Mouse (Mus musculus): ENCODE measurements around the gene Dnajc3. TPM values are rescaled to one million over a fixed set of nuclear protein-coding genes. Genes with fewer than 3 reads are reported as not detected.
A peak's percentile ranks its signal among the peaks of the same experiment; 100 is the strongest.

Gene Dnajc3
- total RNA-seq, 2 experiments from 2014 or later: 19.3 to 22.0 TPM

DNA sequence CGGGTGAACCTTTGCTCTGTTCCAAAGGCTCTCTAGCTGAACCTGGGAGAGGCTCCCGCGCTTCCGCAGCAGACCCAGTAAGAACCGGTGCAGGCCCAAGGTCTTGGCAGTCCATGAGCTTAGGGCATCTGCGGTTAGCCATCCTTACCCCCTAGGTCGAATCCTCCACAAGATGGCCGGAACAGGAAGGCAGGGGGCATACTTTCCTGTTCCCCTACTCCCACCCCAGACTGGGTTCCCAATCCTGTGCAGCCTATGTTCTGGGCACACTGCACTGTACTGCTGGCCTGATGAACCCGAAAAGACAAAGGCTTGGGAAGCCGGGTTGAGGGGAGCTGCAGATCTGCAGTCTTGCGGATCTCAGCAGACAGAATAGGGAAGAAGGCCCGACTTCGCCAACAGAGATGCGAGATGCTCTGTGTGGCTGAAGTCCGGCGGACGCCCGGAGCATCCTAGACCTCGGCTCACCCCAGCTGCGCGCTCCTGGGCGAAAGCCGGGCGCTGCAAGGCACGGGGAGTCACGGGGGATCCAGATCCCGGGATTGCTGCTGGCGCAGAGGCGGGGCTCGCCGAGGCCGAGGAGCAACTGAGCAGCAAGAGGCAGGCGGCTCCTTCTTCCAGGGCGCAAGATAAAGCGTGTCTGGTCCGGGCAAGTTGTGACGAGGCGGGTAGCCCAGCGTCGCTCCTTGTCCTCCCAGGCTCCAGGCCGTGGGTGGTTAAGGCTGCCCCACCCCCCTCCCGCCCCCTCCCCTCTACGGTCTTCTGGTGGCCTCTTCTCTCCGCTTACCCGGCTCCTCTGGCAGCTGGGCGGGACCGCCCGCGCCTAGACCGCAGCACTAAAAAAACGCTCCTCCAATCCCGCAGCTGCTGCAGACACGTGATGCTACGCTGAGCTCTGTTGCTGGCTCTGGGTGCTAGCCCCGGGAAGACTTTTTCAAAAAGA, 12.8 kb upstream of the Dnajc3 start, which contains the start of gene Dzip1:
TSS of gene Dzip1 (minus strand) at position 788 of the 943 bp plus-strand sequence.
- intact Hi-C loops (cut with DNase I; ENCODE audit: low total_unique reads): loop anchor here (10.0 kb wide), 1 partner anchor 80 kb away; no protein-coding TSS in a partner anchor
- DNase-seq: peak; percentile 76

DNA sequence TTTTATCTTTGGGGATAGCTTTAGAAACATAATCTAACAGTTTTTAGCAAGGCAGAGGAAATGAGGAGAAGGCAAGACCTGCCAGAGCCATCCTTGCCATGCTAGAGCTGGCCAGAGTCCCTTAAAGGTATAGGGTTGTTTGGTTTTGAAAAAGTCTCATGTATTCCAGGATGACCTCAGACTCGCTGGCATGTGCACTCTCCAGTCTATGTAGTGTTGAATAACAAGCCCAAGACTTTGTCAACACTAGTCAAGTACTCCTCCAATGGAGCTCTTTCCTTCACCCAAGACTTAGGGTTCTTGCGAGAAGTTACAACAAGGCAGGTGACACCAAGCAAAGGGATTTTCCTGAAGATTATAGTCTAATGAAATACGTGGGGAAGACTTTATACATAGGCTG, 9.2 kb upstream of the Dnajc3 start:
- intact Hi-C loops (cut with DNase I; ENCODE audit: low total_unique reads): loop anchor here (10.0 kb wide), 1 partner anchor 76 kb away; no protein-coding TSS in a partner anchor
- no peak for DNase-seq

DNA sequence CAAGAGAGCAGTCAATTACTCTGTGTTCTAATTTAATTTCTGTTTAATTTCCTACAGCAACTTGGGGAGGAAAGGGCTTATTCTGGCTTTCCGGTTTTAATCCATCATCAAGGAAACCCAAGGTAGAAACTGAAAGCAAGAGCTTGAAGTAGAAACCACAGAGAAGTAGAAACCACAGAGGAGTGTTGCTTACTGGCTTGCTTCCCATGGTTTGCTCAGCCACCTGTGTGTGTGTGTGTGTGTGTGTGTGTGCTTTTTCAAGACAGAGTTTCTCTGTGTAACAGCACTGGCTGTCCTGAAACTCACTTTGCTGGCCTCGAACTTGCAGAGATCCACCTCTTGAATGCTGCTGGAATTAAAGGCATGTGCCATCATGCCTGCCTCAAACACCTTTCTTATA, 8.0 kb upstream of the Dnajc3 start:
- intact Hi-C loops (cut with DNase I; ENCODE audit: low total_unique reads): loop anchor here (10.0 kb wide), 1 partner anchor 75 kb away; no protein-coding TSS in a partner anchor
- DNase-seq: no peak

DNA sequence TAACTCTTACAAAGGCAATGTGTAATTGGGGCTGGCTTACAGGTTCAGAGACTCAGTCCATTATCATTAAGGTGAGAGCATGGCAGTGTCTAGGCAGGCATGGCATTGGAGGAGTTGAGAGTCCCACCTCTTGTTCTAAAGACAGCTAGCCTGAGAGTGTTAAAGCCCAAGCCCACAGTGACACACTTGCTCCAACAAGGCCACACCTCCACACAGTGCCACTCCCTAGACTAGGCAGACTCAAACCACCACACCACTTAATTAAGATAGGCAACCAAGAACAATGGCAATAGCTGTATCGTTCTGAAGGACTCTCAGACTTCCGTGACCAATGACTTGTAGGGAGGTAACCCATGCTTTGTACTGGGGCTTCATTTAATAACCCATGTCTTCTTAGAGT, 7.0 kb upstream of the Dnajc3 start:
- intact Hi-C loops (cut with DNase I; ENCODE audit: low total_unique reads): no loop called here
- no peak for DNase-seq

DNA sequence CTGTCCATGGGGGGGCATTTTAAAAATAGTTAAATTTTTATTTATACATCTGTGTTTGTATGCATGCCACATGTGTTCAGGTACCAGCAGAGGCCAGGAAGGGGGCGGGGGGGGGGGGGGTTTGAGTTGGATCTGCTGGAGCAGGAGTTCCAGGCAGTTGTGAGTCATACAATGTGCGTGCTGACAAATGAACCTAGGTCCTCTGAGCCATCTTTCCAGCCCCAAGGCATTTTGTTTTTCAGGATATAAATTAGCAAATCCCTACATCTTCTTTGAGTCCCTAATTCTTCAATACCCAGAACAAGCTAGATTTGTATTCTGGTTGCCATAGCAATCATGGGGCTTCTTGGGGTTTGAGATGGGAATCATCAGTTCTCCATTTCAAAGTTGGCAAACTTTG, 6.6 kb upstream of the Dnajc3 start:
- DNase-seq: no peak
- intact Hi-C loops (cut with DNase I; ENCODE audit: low total_unique reads): no loop called here

DNA sequence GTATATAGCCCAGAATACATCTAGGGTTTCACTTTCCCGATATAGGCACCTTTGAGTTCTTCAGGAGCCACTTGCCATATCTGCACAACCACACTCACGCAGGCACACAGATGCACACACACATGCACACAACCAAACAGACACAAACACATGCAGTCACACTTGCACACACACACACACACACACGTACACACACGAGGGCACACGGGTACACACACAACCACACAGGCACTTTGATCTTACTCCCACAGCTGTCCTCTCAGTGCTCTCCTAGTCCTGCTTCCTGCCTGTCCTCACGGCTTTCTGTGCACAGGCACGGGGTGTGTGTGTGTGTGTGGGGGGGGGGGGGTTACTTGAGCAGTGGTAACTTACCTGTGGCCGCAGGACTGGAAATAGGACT, 4.8 kb upstream of the Dnajc3 start:
- intact Hi-C loops (cut with DNase I; ENCODE audit: low total_unique reads): no loop called here
- DNase-seq: no peak

DNA sequence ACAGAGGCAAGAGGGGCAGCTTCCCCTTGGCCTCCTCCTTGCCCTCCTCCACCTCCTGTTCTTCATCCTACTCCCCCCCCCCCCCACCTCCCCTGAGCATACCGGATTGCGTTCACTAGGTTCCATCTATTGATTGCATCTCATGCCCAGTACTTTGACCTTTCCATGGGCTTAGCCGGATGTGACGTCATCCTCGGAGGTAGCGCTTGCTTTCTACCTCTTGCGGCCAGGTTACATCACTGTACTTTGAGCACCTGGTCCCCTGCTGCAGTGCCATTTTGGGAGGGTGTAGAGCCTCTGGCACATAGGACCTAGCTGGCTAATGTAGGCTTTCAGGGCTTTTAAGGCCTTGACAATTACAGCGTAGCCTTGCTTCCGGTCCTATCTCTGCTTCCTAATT, 3.1 kb upstream of the Dnajc3 start:
- intact Hi-C loops (cut with DNase I; ENCODE audit: low total_unique reads): no loop called here
- no peak for DNase-seq

DNA sequence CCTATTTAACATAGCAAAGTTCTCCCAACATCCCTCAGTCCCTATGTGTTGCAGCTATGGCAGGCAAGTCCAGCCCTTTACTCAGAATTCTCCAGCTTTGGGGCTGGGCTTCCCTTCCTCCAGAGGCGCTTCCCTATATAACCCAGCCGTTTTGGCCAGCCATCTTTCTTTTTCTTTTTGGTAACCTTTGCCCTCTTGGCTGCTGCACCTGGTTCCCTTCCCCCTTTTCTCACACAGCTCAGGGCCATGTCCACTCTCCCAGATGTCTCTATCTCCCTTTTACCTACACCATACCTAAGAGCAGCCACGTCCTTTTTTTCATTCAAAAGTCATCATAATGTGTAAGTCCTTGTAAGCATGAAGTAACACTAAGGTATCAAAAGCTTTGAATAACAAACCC, 1.5 kb upstream of the Dnajc3 start:
- intact Hi-C loops (cut with DNase I; ENCODE audit: low total_unique reads): no loop called here
- no peak for DNase-seq

DNA sequence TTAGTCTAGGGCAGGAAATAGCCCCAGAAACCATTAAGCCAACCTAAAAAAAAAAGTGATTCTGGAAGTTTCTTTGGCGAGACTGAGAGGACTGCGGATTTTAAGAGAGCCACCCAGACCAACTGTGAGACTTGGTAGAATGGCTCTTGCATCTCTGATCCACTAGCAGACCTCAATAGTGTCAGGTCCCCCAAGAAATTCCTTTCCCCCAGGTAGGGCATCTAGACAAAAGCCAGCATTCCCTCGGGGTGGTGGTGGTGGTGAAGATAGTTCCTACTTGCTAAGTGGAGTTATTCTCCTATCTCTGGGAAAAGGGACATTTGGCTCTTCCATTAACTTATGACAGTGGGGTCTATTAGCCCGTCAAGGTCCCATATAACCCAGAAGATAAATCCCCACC, 824 bp upstream of the Dnajc3 start:
- intact Hi-C loops (cut with DNase I; ENCODE audit: low total_unique reads): no loop called here
- DNase-seq: no peak

DNA sequence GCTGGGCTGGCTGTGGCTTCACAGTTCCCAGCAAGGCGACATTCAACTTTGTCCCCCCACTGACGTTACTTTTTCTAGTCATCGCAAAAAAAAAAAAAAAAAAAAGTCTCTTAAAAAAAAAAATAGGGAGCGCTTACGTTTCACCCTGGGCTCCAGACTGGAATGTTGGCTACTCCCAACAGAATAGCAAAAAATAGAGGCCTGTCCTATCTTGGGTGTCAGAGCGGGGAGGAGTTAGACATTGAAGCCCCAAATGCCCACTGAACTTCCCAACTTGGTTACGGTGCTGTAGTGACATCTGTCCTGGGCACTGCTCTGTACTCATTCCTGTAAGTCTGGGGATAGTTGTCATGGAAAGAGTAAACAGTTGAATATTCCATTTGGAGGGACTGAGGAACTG, 775 bp downstream of the Dnajc3 start:
- no peak for DNase-seq
- intact Hi-C loops (cut with DNase I; ENCODE audit: low total_unique reads): no loop called here

DNA sequence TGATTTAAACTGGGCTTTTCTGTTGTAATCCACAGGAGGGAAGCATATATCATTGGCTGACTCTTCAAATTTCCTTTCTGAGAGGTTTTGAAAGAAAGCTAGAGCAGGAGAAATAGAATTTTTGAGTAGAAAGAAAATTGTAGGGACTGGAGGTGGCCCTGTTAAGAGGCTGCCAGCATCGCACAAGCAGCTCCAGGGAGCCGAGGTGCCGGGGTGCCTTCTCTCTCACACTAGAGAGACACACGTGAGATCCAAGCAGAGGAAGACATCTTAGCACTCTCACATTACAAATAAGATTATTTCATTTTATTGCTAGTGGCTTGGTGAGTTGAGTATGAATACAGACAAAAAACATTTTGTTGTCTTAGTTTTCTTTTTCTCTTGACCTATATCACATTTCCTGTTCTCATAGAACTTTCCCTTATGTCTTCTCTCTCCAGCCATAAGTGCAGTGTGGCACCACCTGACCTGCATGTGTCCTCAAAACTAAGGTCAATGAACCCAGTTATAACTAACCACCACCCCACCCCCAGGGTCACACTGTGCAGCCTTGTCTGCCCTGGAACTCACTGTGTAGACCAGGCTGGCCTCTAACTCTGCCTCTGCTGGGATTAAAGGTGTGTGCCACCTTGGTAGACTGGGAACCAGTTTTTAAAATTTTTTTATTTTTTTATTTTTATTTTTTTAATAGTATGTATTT, 3.2 kb downstream of the Dnajc3 start:
- intact Hi-C loops (cut with DNase I; ENCODE audit: low total_unique reads): no loop called here
- no peak for DNase-seq

DNA sequence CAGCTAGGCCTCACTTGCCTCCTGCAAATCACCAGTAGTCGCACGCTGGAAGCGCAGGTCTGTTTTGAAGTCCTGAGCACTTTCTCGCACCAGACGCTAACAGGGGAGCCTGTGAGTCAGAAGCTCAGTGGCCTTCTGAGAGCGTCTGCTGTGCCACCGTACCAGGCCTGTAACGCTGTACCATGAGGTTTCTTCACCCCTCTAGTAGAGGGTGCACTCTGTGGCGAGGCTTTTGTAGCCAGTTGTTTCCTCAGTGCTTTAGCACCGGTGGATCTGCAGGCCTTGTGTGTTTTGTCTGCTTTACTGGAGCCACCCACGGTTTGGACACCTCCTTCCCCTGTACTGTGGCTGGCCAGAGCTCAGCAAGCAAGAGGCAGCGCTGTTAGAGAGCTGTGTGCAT, 4.3 kb downstream of the Dnajc3 start:
- no peak for DNase-seq
- intact Hi-C loops (cut with DNase I; ENCODE audit: low total_unique reads): no loop called here

DNA sequence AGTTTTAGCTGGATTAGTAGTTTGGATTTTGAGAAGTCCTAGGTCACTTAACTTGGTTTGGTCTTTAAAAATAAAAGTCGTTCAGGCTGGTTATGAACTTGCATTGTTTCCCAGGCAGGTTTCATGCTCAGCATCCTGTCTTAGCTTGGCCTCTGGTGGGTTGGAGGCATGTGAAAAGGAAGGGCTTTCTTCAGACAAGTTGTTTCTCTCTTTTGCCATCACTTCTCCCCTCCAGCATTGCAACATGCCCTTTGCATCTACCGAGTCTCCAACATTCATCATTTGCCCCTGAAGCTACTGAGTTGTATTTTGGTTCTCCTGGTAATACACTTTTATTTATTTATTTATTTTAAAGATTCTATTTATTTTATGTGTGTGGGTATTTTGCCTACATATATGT, 6.9 kb downstream of the Dnajc3 start:
- intact Hi-C loops (cut with DNase I; ENCODE audit: low total_unique reads): loop anchor here (2.0 kb wide), 1 partner anchor 24 kb away; no protein-coding TSS in a partner anchor

DNA sequence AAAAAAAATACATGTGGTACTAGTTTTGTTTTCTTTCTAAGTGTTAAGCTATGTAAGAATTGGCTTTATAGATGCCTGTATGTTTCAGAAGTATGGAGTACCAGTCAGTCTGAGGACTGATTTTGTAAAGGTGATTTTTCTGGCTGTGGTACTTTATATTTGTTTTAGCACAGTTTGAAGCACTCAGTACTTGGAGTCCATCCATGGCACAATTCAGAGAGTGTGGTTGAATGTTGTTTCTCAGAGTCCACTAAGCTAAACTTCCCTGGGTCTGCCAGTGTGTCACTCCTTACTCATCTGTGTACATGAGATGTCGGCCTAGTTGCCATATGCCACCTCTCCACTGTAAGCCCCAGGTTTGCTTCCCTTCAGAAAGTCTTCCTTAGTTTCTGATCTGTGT, 11.1 kb downstream of the Dnajc3 start:
- no peak for DNase-seq
- intact Hi-C loops (cut with DNase I; ENCODE audit: low total_unique reads): no loop called here

More for the DNA sequence above, 6.9 kb downstream of the Dnajc3 start:
- no peak for DNase-seq

DNA sequence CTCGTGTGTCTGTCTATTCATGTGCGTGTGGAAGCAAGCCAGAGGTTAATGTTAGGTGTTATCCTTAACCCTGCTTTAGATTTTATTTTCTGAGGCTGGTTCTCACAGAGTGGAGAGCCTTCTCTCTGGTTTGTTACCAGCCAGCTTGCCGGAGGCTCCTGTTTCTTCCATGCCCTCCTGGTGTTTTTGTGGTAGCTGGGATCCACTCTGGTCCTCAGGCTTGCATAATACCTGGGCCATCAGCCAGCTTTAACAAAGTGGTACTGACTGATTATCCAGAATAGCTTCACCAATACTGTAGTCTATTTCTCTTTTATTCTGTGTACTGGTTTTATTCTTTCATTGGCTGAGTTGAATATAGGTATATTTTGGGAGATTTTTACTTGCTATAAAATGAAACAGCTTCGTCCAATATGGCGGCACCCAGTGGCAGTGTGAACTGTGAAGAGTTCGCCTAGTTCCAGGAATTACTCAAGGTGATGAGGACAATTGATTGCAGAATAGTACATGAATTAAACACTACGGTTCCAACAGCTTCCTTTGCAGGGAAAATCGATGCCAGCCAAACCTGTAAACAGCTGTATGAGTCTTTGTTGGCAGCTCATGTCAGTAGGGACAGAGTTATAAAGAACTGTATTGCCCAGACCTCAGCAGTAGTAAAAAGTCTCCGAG, 14.3 kb downstream of the Dnajc3 start:
- intact Hi-C loops (cut with DNase I; ENCODE audit: low total_unique reads): no loop called here
- no peak for DNase-seq

DNA sequence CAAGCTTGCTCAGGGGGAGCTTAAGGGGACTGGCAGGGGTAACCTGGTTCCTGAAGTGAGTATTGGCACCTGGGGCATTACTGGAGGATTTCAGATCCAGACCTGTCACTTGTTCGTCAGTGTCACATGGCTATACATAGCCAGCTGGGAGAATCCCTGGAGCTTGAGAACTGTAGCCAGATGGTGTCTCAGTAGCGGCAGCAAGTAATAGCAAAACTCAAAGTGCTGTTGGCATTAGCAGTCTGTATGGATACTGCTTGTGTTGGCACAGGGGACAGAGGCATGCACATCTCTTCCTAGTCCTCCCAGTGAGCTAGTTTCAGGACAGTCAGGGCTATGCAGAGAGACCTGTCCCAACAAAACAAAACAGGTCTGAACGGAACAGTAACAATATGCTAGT, 20.2 kb downstream of the Dnajc3 start:
- DNase-seq: no peak
- intact Hi-C loops (cut with DNase I; ENCODE audit: low total_unique reads): no loop called here

DNA sequence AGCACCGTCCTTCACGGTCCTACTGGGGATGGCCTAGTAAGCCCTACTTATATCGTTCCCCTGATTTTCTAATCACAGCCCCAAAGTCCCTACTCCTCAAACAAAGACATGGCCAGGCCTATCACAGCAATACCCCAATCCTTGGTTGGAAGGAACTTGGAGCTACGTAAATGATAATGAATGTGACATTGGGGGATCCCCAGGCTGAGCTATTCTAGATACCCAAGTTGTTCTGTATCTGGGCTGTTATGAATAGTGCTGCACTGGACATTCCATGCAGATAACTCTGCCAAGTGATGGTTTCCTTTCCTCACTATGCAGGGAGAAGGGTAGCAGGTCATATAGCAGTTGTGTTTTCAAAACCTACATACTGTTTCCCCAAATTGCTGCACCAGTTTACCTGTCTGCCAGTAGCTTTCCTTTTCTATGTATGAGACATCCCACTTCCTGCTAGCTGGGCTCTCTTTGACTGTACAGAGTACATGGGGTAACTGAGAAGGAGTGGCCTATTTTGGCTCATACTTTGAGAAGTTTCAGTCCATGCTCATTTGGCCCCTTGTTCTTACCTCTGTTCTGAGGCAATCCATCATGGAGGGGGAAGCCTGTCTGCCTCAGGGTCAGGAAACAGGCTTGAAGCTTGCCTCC, 27.7 kb downstream of the Dnajc3 start:
- intact Hi-C loops (cut with DNase I; ENCODE audit: low total_unique reads): no loop called here
- no peak for DNase-seq

DNA sequence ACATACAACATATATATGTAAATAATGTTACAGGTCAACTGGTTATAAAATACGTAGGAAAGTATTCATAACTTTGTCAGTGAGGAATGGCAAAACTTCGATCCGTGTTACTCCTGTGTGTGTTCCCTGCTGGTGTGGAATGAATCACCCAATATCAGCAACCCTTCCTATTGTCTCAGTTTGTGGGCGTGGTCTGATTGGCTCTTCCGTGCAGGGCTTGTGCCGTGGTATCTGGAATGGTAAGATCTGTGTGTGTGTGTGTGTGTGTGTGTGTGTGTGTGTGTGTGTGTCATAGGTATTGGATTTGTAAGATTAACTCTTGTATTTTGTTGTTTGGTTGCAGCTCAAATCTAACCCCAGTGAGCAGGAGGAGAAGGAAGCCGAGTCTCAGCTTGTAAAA, 29.9 kb downstream of the Dnajc3 start:
- intact Hi-C loops (cut with DNase I; ENCODE audit: low total_unique reads): no loop called here
- no peak for DNase-seq

DNA sequence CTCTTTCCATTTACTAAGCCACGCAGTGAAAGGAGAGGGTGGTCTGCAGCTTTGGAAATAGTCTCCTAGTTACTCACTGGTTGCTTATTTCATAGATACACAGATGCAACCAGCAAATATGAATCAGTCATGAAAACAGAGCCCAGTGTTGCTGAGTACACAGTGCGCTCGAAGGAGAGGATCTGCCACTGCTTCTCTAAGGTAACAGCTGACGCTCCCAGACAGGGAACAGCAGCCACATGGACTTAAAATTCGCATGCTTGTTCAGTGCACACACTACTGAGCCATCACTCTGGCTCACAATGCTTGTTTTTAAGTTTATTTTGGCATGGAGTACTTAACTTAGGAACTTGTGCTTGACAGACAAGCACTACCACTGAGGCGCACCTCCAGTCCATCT, 34.5 kb downstream of the Dnajc3 start:
- no peak for DNase-seq
- intact Hi-C loops (cut with DNase I; ENCODE audit: low total_unique reads): no loop called here

Measured in gastrocnemius, postnatal 14 days (tissue).